Comparison of ENCODE assay signal across 8 mouse cellular contexts in genomic region chr17:10319431-10319684, GRCm38 (mm10). TPM values are rescaled to one million over a fixed set of nuclear protein-coding genes. Genes with fewer than 3 reads are reported as not detected.
DNase-seq lines count a peak whose midpoint lies in the region; ATAC-seq and TF ChIP-seq lines count a peak whose summit lies in the region.

No protein-coding gene starts in this region.

- TF ChIP-seq EP300 in liver, embryonic 14.5 days (IDR thresholded peaks at IDR 0.05; ENCODE audit: low read depth): no peak

- H3K27ac ChIP-seq in heart, embryonic 13.5 days (replicated peaks): peak overlapping the region; percentile 100
- H3K27ac ChIP-seq in forebrain, embryonic 12.5 days: peak overlapping the region; percentile 99
- peak overlapping the region; percentile 70 for H3K27ac ChIP-seq in liver, embryonic 14.5 days

- no peaks in the 10 kb centered on the region for H3K36me3 ChIP-seq in heart, embryonic 13.5 days
- peaks cover 6% of the 10 kb centered on the region; the same call in 1 of the 2 replicates for H3K36me3 ChIP-seq in E14TG2a.4 (ENCODE audit: insufficient read depth, low read length)
- H3K36me3 ChIP-seq in forebrain, embryonic 12.5 days (replicated peaks): no peaks in the 10 kb centered on the region
- no peaks in the 10 kb centered on the region for H3K36me3 ChIP-seq in liver, embryonic 14.5 days (replicated peaks; ENCODE audit: control insufficient read depth, insufficient read depth, low read depth)

- peak overlapping the region; percentile 100 for H3K9ac ChIP-seq in heart, embryonic 13.5 days
- peak overlapping the region; percentile 100 for H3K9ac ChIP-seq in forebrain, embryonic 12.5 days
- H3K9ac ChIP-seq in liver, embryonic 14.5 days (replicated peaks): peak overlapping the region; percentile 85

- ATAC-seq in heart, embryonic 13.5 days (ENCODE audit: extremely low read depth, insufficient number of reproducible peaks, low FRiP score, low TSS enrichment): no peak
- no peak; the same call in 1 of the 2 replicates for ATAC-seq in forebrain, embryonic 12.5 days (ENCODE audit: low FRiP score)
- no peak for ATAC-seq in liver, embryonic 14.5 days (ENCODE audit: insufficient read depth)

- no peak for DNase-seq in heart, postnatal 14 days
- DNase-seq in liver, embryonic 14.5 days (ENCODE audit: low read depth in 3 of 3, low spot score in 3 of 3): no peak
- DNase-seq in frontal cortex, postnatal 25 days (ENCODE audit: low spot score in 2 of 2): no peak
- no peak for DNase-seq in adrenal gland, adult (ENCODE audit: inconsistent age in 2 of 2, low spot score in 1 of 2)
- DNase-seq in gastrocnemius, postnatal 36 days: no peak

- TF ChIP-seq CTCF in E14TG2a.4 (conservative IDR thresholded peaks at IDR 0.05; ENCODE audit: low read length): no peak
- no peak for TF ChIP-seq CTCF in liver, embryonic 14.5 days (IDR thresholded peaks at IDR 0.05; ENCODE audit: low read depth)

- under 1% methylated on average over 31 of the region's 46 CpGs for WGBS in heart, embryonic 13.5 days
- WGBS in forebrain, embryonic 12.5 days: under 1% methylated on average over 39 of the region's 46 CpGs
- WGBS in liver, embryonic 14.5 days (ENCODE audit: insufficient replicate concordance): 0% methylated on average over 44 of the region's 46 CpGs

- peak overlapping the region; percentile 72 for H3K4me2 ChIP-seq in heart, embryonic 13.5 days
- H3K4me2 ChIP-seq in forebrain, embryonic 12.5 days: peak overlapping the region; percentile 56; the same call in 1 of the 2 replicates
- H3K4me2 ChIP-seq in liver, embryonic 14.5 days (ENCODE audit: low read depth): peak overlapping the region; percentile 83

- peak overlapping the region; percentile 95 for H3K4me3 ChIP-seq in heart, embryonic 13.5 days
- peak overlapping the region; percentile 94 for H3K4me3 ChIP-seq in E14TG2a.4 (replicated peaks; ENCODE audit: low read length)
- peak overlapping the region; percentile 97 for H3K4me3 ChIP-seq in forebrain, embryonic 12.5 days (replicated peaks)
- H3K4me3 ChIP-seq in liver, embryonic 14.5 days (ENCODE audit: insufficient read depth in 1 of 2, low read depth in 2 of 2, low read length in 2 of 2): peak overlapping the region; percentile 83 to 95

- intact Hi-C loops in heart, postnatal 14 days (cut with DNase I): loop anchor here (2.0 to 5.0 kb wide), 5 partner anchors 173 to 1152 kb away; no protein-coding TSS in a partner anchor
- intact Hi-C loops in gastrocnemius, postnatal 36 days (cut with DNase I): loop anchor here (2.0 to 10.0 kb wide), 6 partner anchors 23 to 1155 kb away; no protein-coding TSS in a partner anchor

- no peaks in the 10 kb centered on the region for H3K27me3 ChIP-seq in heart, embryonic 13.5 days (replicated peaks)
- H3K27me3 ChIP-seq in E14TG2a.4 (ENCODE audit: insufficient read depth, low read length): no peaks in the 10 kb centered on the region
- no peaks in the 10 kb centered on the region for H3K27me3 ChIP-seq in forebrain, embryonic 12.5 days
- peaks cover 4% of the 10 kb centered on the region; the same call in 1 of the 2 replicates for H3K27me3 ChIP-seq in liver, embryonic 14.5 days (ENCODE audit: control insufficient read depth, insufficient read depth, low read length)

- peaks cover 38% of the 10 kb centered on the region for H3K4me1 ChIP-seq in heart, embryonic 13.5 days
- peaks cover 42% of the 10 kb centered on the region for H3K4me1 ChIP-seq in E14TG2a.4 (replicated peaks; ENCODE audit: low read depth, low read length)
- peaks cover 21% of the 10 kb centered on the region for H3K4me1 ChIP-seq in forebrain, embryonic 12.5 days
- peaks cover 4 to 7% of the 10 kb centered on the region in 2 experiments for H3K4me1 ChIP-seq in liver, embryonic 14.5 days (replicated peaks; ENCODE audit: control insufficient read depth in 2 of 2, insufficient read depth in 2 of 2, low read length in 1 of 2)

- H3K9me3 ChIP-seq in heart, embryonic 13.5 days: no peaks in the 10 kb centered on the region
- H3K9me3 ChIP-seq in E14TG2a.4 (ENCODE audit: low read length): no peaks in the 10 kb centered on the region
- no peaks in the 10 kb centered on the region for H3K9me3 ChIP-seq in forebrain, embryonic 12.5 days
- H3K9me3 ChIP-seq in liver, embryonic 14.5 days (ENCODE audit: control insufficient read depth, low read length): no peaks in the 10 kb centered on the region

RNA-seq across cellular contexts. Expression of gene Qk, which starts 0.3 kb away (rescaled TPM):
- 32.9 and 37.0 TPM in 2 replicates for polyA plus RNA-seq in heart, embryonic 13.5 days (2015; fragmentation: Nextera tagmentation; extraction: Ambion mirVana)
- total RNA-seq in heart, postnatal 14 days (2021): 100 to 1,000 TPM; 417 to 428 TPM
- polyA plus RNA-seq in forebrain, embryonic 12.5 days (2016; fragmentation: Nextera tagmentation; extraction: Ambion mirVana): 63.0 and 69.3 TPM in 2 replicates
- polyA plus RNA-seq in liver, embryonic 14.5 days (2012; rRNA removed): 22.1 and 29.4 TPM in 2 replicates
- 9.5 and 10.2 TPM in 2 replicates for polyA plus RNA-seq in liver, embryonic 14.5 days (2014; fragmentation: Nextera tagmentation; extraction: Ambion mirVana)
- total RNA-seq in gastrocnemius, postnatal 36 days (2021): 100 to 1,000 TPM; 212 to 251 TPM
